Mouse (Mus musculus) gastrocnemius, postnatal 4 days (tissue): Measurements from ENCODE around the gene Nat8f5. TPM values are rescaled to one million over a fixed set of nuclear protein-coding genes. Genes with fewer than 3 reads are reported as not detected.
"Not testable (repeated sequence)": the region's sequence is repeated elsewhere in the genome, so short reads cannot be mapped to it uniquely, and the experiment has no call there.

Experiments
- DNase-seq, 2 experiments: peaks; one replicate each; pipeline ENCODE4 v3.0.0; 2021 to 2022; ENCODE audit warnings: low spot score in 2 of 2, mixed read lengths in 2 of 2
- microRNA-seq: library from miRNA; unstranded; fragments of <30 nt; microRNA quantifications from one replicate; pipeline ENCODE4 v1.2.0, GENCODE M21; 2021
- total RNA-seq, 2 experiments: library from RNA; stranded (reverse); gene quantifications; 2 replicates each; pipeline ENCODE4 v1.2.3; 2021

Gene Nat8f5
- total RNA-seq, 2 experiments from 2014 or later, result not detected

DNA sequence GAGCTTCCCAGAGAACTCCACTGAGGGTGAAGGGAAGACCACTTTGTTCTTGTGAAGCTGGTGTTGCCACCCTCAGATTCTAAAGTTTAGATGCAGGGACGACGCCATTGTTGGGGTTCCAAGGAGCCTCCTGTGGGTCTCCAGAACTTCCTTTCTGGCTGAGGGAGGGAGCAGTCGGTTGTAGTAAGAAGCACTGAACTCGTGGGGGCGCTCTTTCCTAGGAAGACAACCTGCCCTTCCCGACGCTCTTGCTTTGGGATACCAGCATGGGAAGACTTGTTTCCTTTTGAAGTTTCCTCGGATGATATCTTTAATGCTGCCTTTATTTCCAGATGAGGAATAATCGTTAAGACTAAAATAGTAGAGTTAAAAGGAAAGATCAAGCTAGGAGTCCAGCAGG lies 16.1 kb upstream of the Nat8f5 start:
- peak; percentile 31 to 49 for DNase-seq

DNA sequence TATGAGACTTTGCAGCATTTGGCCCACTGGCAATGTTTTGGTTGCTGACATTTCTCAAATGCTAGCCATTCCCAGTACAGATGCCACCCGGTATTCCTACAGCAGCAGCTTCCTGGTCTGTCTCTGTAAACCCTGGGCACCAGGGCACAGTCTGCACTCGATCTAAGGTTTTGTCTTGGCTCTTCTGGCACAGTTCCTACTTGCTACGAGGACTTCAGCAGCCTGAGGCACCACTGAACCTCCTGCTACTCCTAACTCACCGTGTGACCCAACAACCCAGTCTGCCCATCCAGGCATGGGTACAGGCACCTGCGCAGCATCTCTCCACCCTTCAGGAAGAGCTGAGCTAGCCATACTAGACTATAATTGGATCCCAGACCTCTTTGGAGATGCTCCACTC lies 15.3 kb upstream of the Nat8f5 start:
- not testable (repeated sequence) for DNase-seq

DNA sequence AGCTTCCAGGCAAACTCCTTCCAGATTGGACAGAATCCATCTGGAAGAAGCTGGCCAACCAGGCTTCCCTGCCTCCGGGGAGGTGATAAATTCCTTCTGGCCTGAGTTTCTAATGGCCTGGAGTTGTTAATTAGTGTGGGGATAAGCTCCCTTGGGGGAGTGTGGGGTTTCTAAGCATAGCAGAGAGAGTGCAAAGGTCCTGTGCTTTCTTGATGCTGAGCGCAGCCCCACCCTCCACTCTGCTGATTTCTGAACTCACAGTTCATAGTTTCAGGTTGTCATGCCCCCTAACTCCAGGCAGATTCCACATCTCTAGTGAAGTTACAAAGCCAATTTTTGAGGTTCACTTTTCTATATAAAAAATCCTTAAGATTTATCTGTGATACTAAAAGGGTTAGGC lies 14.3 kb upstream of the Nat8f5 start:
- DNase-seq, result not testable (repeated sequence)

- DNase-seq, result not testable (repeated sequence)
Measured at GRCm38 (mm10) chr6:85834504-85835100, 13.8 kb upstream of the Nat8f5 start.

- DNase-seq, result no peak
Measured at GRCm38 (mm10) chr6:85831796-85832321, 11.1 kb upstream of the Nat8f5 start, which contains the start of gene Nat8. Nat8 (minus strand) TSS chr6:85832082.

DNA sequence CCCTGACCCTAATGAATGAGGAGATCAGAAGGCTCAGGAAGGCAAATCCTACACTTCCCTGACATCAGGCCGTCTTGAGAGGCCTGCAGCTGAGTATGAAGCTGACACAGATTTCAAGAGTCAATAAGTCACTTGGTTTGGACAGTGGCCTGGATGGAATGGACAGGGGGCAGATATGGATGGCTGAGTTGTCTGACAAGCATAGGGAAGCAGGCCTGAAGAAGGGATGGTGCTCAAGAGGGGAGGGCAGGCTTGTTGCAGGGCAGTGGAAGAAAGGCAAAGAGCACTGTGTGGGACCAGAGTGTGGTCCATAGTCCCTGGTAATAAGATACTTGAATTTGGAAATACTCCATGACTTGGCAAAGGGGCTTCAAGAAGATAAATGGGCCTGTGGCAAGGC lies 8.7 kb upstream of the Nat8f5 start:
- DNase-seq, result no peak

DNA sequence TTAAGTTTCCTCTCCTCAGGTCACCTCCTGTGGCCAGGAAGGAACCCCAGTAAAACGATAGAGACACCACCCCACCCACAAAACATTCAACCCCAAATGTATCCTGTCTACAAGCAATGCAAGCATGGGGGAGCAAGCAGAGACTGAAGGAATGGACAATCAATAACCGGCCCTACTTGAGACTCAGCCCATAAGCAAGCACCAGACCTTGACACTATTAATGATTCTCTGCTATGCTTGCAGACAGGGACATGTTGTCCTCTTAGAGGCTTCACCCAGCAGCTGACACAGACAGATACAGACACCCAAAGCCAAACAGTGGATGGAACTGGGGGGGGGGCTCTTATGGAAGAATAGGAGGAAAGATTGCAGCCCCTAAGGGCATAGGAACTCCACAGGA lies 5.1 kb upstream of the Nat8f5 start:
- no peak for DNase-seq

- no peak for DNase-seq
Measured at GRCm38 (mm10) chr6:85823382-85824090, 2.8 kb upstream of the Nat8f5 start.

DNA sequence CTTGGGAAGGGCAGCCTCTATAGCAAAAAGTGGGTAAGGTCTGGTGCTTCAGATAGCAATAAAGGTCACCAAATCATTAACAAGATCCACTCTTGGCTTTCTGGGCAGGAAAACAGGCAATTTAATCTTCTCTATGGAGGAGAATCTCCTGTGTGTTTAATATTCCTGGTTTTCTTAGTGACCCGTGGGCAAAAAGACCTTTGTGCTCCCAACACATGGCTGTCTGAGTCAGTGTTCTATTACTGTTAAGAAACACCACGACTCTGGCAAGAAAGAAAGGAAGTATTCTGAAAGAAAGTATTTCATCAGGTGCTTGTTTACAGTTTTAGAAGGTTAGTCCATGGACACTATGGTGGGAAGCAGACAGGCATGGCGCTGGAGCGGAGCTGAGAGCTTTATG lies 1.5 kb upstream of the Nat8f5 start:
- no peak for DNase-seq

DNA sequence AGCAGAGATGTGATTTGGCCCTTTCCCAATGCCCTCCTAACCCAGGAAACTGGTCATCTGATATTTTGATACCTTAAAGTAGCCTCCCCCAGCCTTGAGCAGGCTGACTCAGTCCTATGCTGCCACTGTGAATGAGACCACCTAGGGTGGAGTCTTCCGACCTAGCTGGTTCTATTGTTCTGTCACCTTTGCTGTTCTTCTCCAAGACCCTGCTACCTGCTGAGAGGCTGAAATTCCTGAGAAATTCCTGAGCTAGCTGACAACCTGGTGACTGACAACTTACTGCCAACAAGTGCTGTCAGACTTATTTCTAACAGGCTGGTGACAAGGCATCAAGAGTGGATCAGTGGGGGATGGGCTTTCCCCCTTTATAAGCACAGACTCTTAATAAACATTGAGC lies 2.4 kb downstream of the Nat8f5 start:
- DNase-seq, result no peak

GRCm38 (mm10) chr6:85813339-85813738 lies 7.4 kb downstream of the Nat8f5 start:
- no peak for DNase-seq

DNA sequence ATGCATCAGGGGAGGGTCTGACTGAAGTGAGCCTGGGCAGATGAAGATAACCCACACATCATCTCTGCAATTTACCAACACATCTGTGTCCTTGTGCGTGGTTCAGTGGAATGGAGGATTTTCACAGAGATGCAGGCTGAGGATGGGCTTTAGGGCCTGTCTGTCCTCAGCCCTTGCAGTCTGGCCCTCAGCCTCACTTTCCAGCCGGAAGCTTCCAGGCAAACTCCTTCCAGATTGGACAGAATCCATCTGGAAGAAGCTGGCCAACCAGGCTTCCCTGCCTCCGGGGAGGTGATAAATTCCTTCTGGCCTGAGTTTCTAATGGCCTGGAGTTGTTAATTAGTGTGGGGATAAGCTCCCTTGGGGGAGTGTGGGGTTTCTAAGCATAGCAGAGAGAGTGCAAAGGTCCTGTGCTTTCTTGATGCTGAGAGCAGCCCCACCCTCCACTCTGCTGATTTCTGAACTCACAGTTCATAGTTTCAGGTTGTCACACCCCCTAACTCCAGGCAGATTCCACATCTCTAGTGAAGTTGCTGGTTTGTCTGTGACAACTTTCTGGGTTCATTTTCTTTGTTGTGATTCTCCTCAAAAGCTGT lies 9.7 kb downstream of the Nat8f5 start:
- not testable (repeated sequence) for DNase-seq

GRCm38 (mm10) chr6:85810514-85810913 lies 10.3 kb downstream of the Nat8f5 start:
- DNase-seq, result not testable (repeated sequence)

GRCm38 (mm10) chr6:85809784-85810183 lies 11.0 kb downstream of the Nat8f5 start:
- DNase-seq, result not testable (repeated sequence)

DNA sequence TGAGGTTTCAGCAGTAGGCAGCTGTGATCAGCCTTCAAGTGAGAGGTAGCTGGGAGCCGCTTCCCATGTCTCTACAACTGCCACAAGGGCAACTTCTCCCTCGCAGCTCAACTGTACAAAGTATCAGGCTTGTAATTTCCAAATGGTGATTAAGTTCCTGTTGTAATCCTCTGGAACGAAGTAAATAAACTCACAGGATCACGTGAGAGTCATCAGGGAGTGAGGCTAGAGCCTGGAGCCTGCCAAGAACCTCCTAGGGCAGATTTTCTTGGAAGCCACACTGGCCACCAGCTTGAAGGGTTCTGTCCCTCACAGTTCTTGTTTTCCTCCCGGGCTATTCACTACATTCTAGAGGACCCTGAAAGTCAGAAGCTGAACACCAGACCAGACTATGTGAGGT lies 17.6 kb downstream of the Nat8f5 start:
- DNase-seq, result not testable (repeated sequence)

Small RNA genes lying within 50 kb of the gene (microRNA-seq; reads per million reads assigned to microRNA genes)
- gene Mir6375, result not detected

Other genes starting within 250 kb of the Nat8f5 start
- gene Alms1, start 233.4 kb downstream of the Nat8f5 start, total RNA-seq, result 1 to 10 TPM; 6.1 to 6.5 TPM
- under 1 TPM in 1 of 2 experiments, not detected in 1; 0.15 TPM for gene Nat8f7, start 107.8 kb downstream of the Nat8f5 start, total RNA-seq
- under 1 TPM in 1 of 2 experiments, not detected in 1; 0.18 TPM for gene Nat8f3, start 55.2 kb downstream of the Nat8f5 start, total RNA-seq
- not detected for gene Nat8f6, start within 50 bp of the Nat8f5 start, total RNA-seq
- not detected for gene Nat8, start 11.1 kb upstream of the Nat8f5 start, total RNA-seq
- under 1 TPM; 0.08 to 0.20 TPM for gene Nat8f2, start 48.2 kb upstream of the Nat8f5 start, total RNA-seq
- gene Nat8f4, start 83.9 kb upstream of the Nat8f5 start, total RNA-seq, result 1 to 10 TPM; 1.0 to 1.5 TPM
- gene Tprkb, start 90.9 kb upstream of the Nat8f5 start, total RNA-seq, result 10 to 100 TPM; 25.7 to 25.8 TPM
- gene Nat8f1, start 94.7 kb upstream of the Nat8f5 start, total RNA-seq, result 1 to 10 TPM; 1.6 to 1.9 TPM
- gene Dusp11, start 140.7 kb upstream of the Nat8f5 start, total RNA-seq, result 10 to 100 TPM; 61.6 to 72.7 TPM
- not detected for gene Figla, start 195.2 kb upstream of the Nat8f5 start, total RNA-seq
- 1 to 10 TPM in 1 of 2 experiments, under 1 TPM in 1; 0.74 to 1.2 TPM for gene Add2, start 207.7 kb upstream of the Nat8f5 start, total RNA-seq